24 mouse cellular contexts compared by ENCODE assay signal in the genomic region with DNA sequence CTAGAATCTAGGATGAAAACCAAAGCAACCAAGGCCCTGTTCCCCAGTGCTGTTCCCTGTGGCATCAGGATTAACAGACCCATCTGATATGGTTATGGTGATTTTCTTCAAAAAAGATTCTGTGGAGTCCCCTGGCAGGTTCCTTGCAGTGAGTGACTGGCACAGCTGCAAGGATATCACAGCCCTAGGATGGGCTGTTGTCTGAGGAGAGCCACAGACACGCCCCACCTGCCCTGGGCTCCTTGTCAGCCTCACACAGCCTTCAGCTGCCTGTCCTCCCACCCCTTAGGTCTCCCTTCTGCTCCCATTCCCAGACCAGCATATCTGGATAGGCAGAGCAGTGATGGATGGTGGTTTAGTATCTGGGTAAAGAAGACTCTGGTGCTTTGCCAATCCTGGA. TPM values are rescaled to one million over a fixed set of nuclear protein-coding genes. Genes with fewer than 3 reads are reported as not detected.
DNase-seq lines count a peak whose midpoint lies in the region; ATAC-seq and TF ChIP-seq lines count a peak whose summit lies in the region.
"Had no signal": no experiment of that assay in that cellular context is flagged by ENCODE, and none has a peak within 500 bp of the region (broad histone marks: within the 10 kb centered on the region; RNA-seq: fewer than 3 reads in every experiment).

No protein-coding gene starts in this region.

- no peak for DNase-seq in hindbrain, embryonic 11.5 days (ENCODE audit: low spot score)
- no peak for DNase-seq in hindbrain, postnatal 0 days (ENCODE audit: low spot score)
- DNase-seq in hindbrain, embryonic 10.5 days (ENCODE audit: low spot score), result no peak
- DNase-seq in midbrain, embryonic 14.5 days, result no peak
- DNase-seq in midbrain, embryonic 10.5 days (ENCODE audit: low spot score), result no peak
- no peak for DNase-seq in adrenal gland, adult 8-10 months
- DNase-seq: B cell, adult 2 months; cerebellum, adult 11-12 months; cerebellum, adult 2 months; cerebellum, adult 9-10 months had no signal

- peaks cover 14% of the 10 kb centered on the region; the same call in 1 of the 2 replicates for H3K36me3 ChIP-seq in hindbrain, embryonic 12.5 days
- H3K36me3 ChIP-seq in hindbrain, embryonic 11.5 days (ENCODE audit: control insufficient read depth, insufficient read depth, low read length), result no peaks in the 10 kb centered on the region
- 0 out of 2 replicates have a peak, but pooled peaks cover 4% of the 10 kb centered on the region for H3K36me3 ChIP-seq in hindbrain, postnatal 0 days (ENCODE audit: insufficient read depth, low read length)
- H3K36me3 ChIP-seq in hindbrain, embryonic 10.5 days, result peaks cover 16% of the 10 kb centered on the region
- H3K36me3 ChIP-seq in midbrain, embryonic 14.5 days (ENCODE audit: control insufficient read depth, insufficient read depth, low read length), result peaks cover 18% of the 10 kb centered on the region
- H3K36me3 ChIP-seq in midbrain, embryonic 10.5 days, result peaks cover 18% of the 10 kb centered on the region
- no peaks in the 10 kb centered on the region for H3K36me3 ChIP-seq in C2C12 (ENCODE audit: control insufficient read depth, insufficient read depth)
- H3K36me3 ChIP-seq: forebrain, embryonic 15.5 days had no signal

- H3K9me3 ChIP-seq in hindbrain, embryonic 12.5 days (replicated peaks), result no peaks in the 10 kb centered on the region
- H3K9me3 ChIP-seq in hindbrain, embryonic 11.5 days (ENCODE audit: control insufficient read depth, low read length), result no peaks in the 10 kb centered on the region
- H3K9me3 ChIP-seq in hindbrain, postnatal 0 days (ENCODE audit: low read length), result no peaks in the 10 kb centered on the region
- H3K9me3 ChIP-seq in hindbrain, embryonic 10.5 days, result no peaks in the 10 kb centered on the region
- H3K9me3 ChIP-seq in midbrain, embryonic 14.5 days (ENCODE audit: control insufficient read depth, low read length), result no peaks in the 10 kb centered on the region
- no peaks in the 10 kb centered on the region for H3K9me3 ChIP-seq in midbrain, embryonic 10.5 days (replicated peaks)
- H3K9me3 ChIP-seq: embryonic facial prominence, embryonic 10.5 days; embryonic facial prominence, embryonic 12.5 days; forebrain, embryonic 13.5 days; forebrain, embryonic 15.5 days had no signal

- WGBS in hindbrain, embryonic 12.5 days, result 67% methylated on average over 1 of the region's 1 CpGs
- WGBS in hindbrain, embryonic 11.5 days, result 82% methylated on average over 1 of the region's 1 CpGs
- WGBS in hindbrain, postnatal 0 days, result 62% methylated on average over 1 of the region's 1 CpGs
- WGBS in hindbrain, embryonic 10.5 days, result 63% methylated on average over 1 of the region's 1 CpGs
- WGBS in midbrain, embryonic 14.5 days, result 77% methylated on average over 1 of the region's 1 CpGs
- WGBS in midbrain, embryonic 10.5 days, result 67% methylated on average over 1 of the region's 1 CpGs

- H3K4me2 ChIP-seq in hindbrain, embryonic 12.5 days (replicated peaks), result no peak overlapping the region
- no peak overlapping the region for H3K4me2 ChIP-seq in hindbrain, embryonic 11.5 days (replicated peaks; ENCODE audit: low read depth, low read length)
- no peak overlapping the region for H3K4me2 ChIP-seq in hindbrain, postnatal 0 days (ENCODE audit: low read depth, low read length)
- no peak overlapping the region for H3K4me2 ChIP-seq in midbrain, embryonic 14.5 days (ENCODE audit: low read length)
- H3K4me2 ChIP-seq: embryonic facial prominence, embryonic 12.5 days; forebrain, embryonic 13.5 days; forebrain, embryonic 15.5 days had no signal

- H3K4me3 ChIP-seq in hindbrain, embryonic 12.5 days, result no peak overlapping the region
- no peak overlapping the region for H3K4me3 ChIP-seq in hindbrain, embryonic 11.5 days (ENCODE audit: low read depth, low read length)
- no peak overlapping the region for H3K4me3 ChIP-seq in hindbrain, postnatal 0 days (ENCODE audit: low read length)
- H3K4me3 ChIP-seq in hindbrain, embryonic 10.5 days, result no peak overlapping the region
- H3K4me3 ChIP-seq in midbrain, embryonic 14.5 days (replicated peaks; ENCODE audit: low read depth, low read length), result no peak overlapping the region
- H3K4me3 ChIP-seq in midbrain, embryonic 10.5 days, result no peak overlapping the region
- H3K4me3 ChIP-seq in C2C12 (ENCODE audit: insufficient read depth, poor library complexity, severe bottlenecking), result no peak overlapping the region
- H3K4me3 ChIP-seq: embryonic facial prominence, embryonic 10.5 days; embryonic facial prominence, embryonic 12.5 days; forebrain, embryonic 13.5 days; forebrain, embryonic 15.5 days had no signal

- peak overlapping the region; percentile 30; the same call in 1 of the 2 replicates for H3K27ac ChIP-seq in hindbrain, embryonic 12.5 days
- H3K27ac ChIP-seq in hindbrain, embryonic 11.5 days (ENCODE audit: low read depth, low read length), result no peak overlapping the region
- 0 out of 2 replicates have a peak overlapping the region, but pooled peaks have one; percentile 32 for H3K27ac ChIP-seq in hindbrain, postnatal 0 days
- no peak overlapping the region for H3K27ac ChIP-seq in hindbrain, embryonic 10.5 days
- H3K27ac ChIP-seq in midbrain, embryonic 14.5 days (replicated peaks; ENCODE audit: low read depth, low read length), result peak overlapping the region; percentile 32; the same call in 1 of the 2 replicates
- H3K27ac ChIP-seq in midbrain, embryonic 10.5 days (replicated peaks), result no peak overlapping the region
- H3K27ac ChIP-seq: embryonic facial prominence, embryonic 10.5 days; embryonic facial prominence, embryonic 12.5 days; forebrain, embryonic 13.5 days; forebrain, embryonic 15.5 days had no signal

- peaks cover 8% of the 10 kb centered on the region; the same call in 1 of the 2 replicates for H3K4me1 ChIP-seq in hindbrain, embryonic 12.5 days
- H3K4me1 ChIP-seq in hindbrain, embryonic 11.5 days (replicated peaks; ENCODE audit: control insufficient read depth, insufficient read depth, low read length), result no peaks in the 10 kb centered on the region
- no peaks in the 10 kb centered on the region for H3K4me1 ChIP-seq in hindbrain, postnatal 0 days (ENCODE audit: insufficient read depth, low read length)
- H3K4me1 ChIP-seq in hindbrain, embryonic 10.5 days (replicated peaks), result peaks cover 17% of the 10 kb centered on the region
- no peaks in the 10 kb centered on the region for H3K4me1 ChIP-seq in midbrain, embryonic 14.5 days (ENCODE audit: control insufficient read depth, insufficient read depth, low read length)
- no peaks in the 10 kb centered on the region for H3K4me1 ChIP-seq in midbrain, embryonic 10.5 days
- H3K4me1 ChIP-seq: embryonic facial prominence, embryonic 12.5 days; forebrain, embryonic 15.5 days had no signal

- no peaks in the 10 kb centered on the region for H3K79me3 ChIP-seq in C2C12 (ENCODE audit: low read depth)

- H3ac ChIP-seq in C2C12 (ENCODE audit: control insufficient read depth, insufficient read length, low read depth), result no peak overlapping the region

- H3K9ac ChIP-seq in hindbrain, embryonic 12.5 days, result no peak overlapping the region
- no peak overlapping the region for H3K9ac ChIP-seq in hindbrain, embryonic 11.5 days (ENCODE audit: low read depth, low read length)
- no peak overlapping the region for H3K9ac ChIP-seq in hindbrain, postnatal 0 days (replicated peaks; ENCODE audit: low read length)
- no peak overlapping the region for H3K9ac ChIP-seq in midbrain, embryonic 14.5 days (replicated peaks; ENCODE audit: low read length)
- H3K9ac ChIP-seq: embryonic facial prominence, embryonic 12.5 days; forebrain, embryonic 13.5 days; forebrain, embryonic 15.5 days had no signal

- H3K27me3 ChIP-seq in hindbrain, embryonic 12.5 days, result no peaks in the 10 kb centered on the region
- H3K27me3 ChIP-seq in hindbrain, embryonic 11.5 days (ENCODE audit: control insufficient read depth, insufficient read depth, low read length), result no peaks in the 10 kb centered on the region
- no peaks in the 10 kb centered on the region for H3K27me3 ChIP-seq in hindbrain, postnatal 0 days (ENCODE audit: insufficient read depth, low read length)
- no peaks in the 10 kb centered on the region for H3K27me3 ChIP-seq in hindbrain, embryonic 10.5 days (ENCODE audit: insufficient read depth, poor library complexity, severe bottlenecking)
- no peaks in the 10 kb centered on the region for H3K27me3 ChIP-seq in midbrain, embryonic 14.5 days (ENCODE audit: control insufficient read depth, insufficient read depth, low read length)
- no peaks in the 10 kb centered on the region for H3K27me3 ChIP-seq in midbrain, embryonic 10.5 days (ENCODE audit: low read depth, poor library complexity, severe bottlenecking)
- H3K27me3 ChIP-seq in C2C12 (ENCODE audit: control insufficient read depth, insufficient read depth, insufficient read length), result no peaks in the 10 kb centered on the region
- H3K27me3 ChIP-seq: embryonic facial prominence, embryonic 12.5 days; forebrain, embryonic 13.5 days; forebrain, embryonic 15.5 days had no signal

- H3K79me2 ChIP-seq in C2C12 (ENCODE audit: control insufficient read depth, insufficient read depth), result no peaks in the 10 kb centered on the region

- TF ChIP-seq CTCF in hindbrain, postnatal 0 days (IDR thresholded peaks at IDR 0.05; ENCODE audit: low read depth), result no peak
- TF ChIP-seq CTCF in C2C12 (IDR thresholded peaks at IDR 0.05; ENCODE audit: control insufficient read depth, insufficient read depth, insufficient read length), result no peak

- no peak; the same call in 1 of the 2 replicates for ATAC-seq in hindbrain, embryonic 12.5 days (ENCODE audit: low FRiP score)
- no peak for ATAC-seq in hindbrain, embryonic 11.5 days (ENCODE audit: low FRiP score)
- no peak for ATAC-seq in hindbrain, postnatal 0 days
- ATAC-seq in midbrain, embryonic 14.5 days (ENCODE audit: low FRiP score, low TSS enrichment), result no peak

RNA-seq across cellular contexts. Expression of gene Alppl2, which starts 39.0 kb away (rescaled TPM):
- polyA plus RNA-seq in hindbrain, embryonic 12.5 days (2016; fragmentation: Nextera tagmentation; extraction: Ambion mirVana), result not detected in 2 replicates
- polyA plus RNA-seq in hindbrain, embryonic 11.5 days (2014; fragmentation: Nextera tagmentation; extraction: Ambion mirVana), result not detected in 2 replicates
- not detected in 2 replicates for total RNA-seq in hindbrain, postnatal 0 days (2014; rRNA removed)
- not detected in 2 replicates for polyA plus RNA-seq in hindbrain, postnatal 0 days (2015; fragmentation: Nextera tagmentation; extraction: Ambion mirVana)
- not detected in 2 replicates for polyA plus RNA-seq in hindbrain, embryonic 10.5 days (2016; fragmentation: Nextera tagmentation; extraction: Ambion mirVana)
- not detected in 2 replicates for polyA plus RNA-seq in midbrain, embryonic 14.5 days (2014; fragmentation: Nextera tagmentation; extraction: Ambion mirVana)
- polyA plus RNA-seq in midbrain, embryonic 10.5 days (2016; fragmentation: Nextera tagmentation; extraction: Ambion mirVana), result not detected in 2 replicates
- not detected for polyA plus RNA-seq in C2C12 (2012; fragmentation: generic; extraction: Trizol)
- total RNA-seq in adrenal gland, adult 8-10 months (2022), result not detected
- total RNA-seq: adrenal gland, adult 2 months; adrenal gland, postnatal 14 days; adrenal gland, postnatal 36 days; MEL had no signal
- polyA plus RNA-seq: adrenal gland, adult 2 months; cerebellum, adult 2 months; cortical plate, adult 2 months; embryonic facial prominence, embryonic 10.5 days; embryonic facial prominence, embryonic 12.5 days; embryonic facial prominence, embryonic 14.5 days; forebrain, embryonic 11.5 days; forebrain, embryonic 13.5 days; forebrain, embryonic 15.5 days had no signal

RNA-seq across cellular contexts. Expression of gene Alpi, which starts 50.7 kb away (rescaled TPM):
- polyA plus RNA-seq in hindbrain, embryonic 12.5 days (2016; fragmentation: Nextera tagmentation; extraction: Ambion mirVana), result not detected in 2 replicates
- not detected in 2 replicates for polyA plus RNA-seq in hindbrain, embryonic 11.5 days (2014; fragmentation: Nextera tagmentation; extraction: Ambion mirVana)
- not detected in 2 replicates for total RNA-seq in hindbrain, postnatal 0 days (2014; rRNA removed)
- polyA plus RNA-seq in hindbrain, postnatal 0 days (2015; fragmentation: Nextera tagmentation; extraction: Ambion mirVana), result not detected in 2 replicates
- not detected in 2 replicates for polyA plus RNA-seq in hindbrain, embryonic 10.5 days (2016; fragmentation: Nextera tagmentation; extraction: Ambion mirVana)
- polyA plus RNA-seq in midbrain, embryonic 14.5 days (2014; fragmentation: Nextera tagmentation; extraction: Ambion mirVana), result not detected in 2 replicates
- polyA plus RNA-seq in midbrain, embryonic 10.5 days (2016; fragmentation: Nextera tagmentation; extraction: Ambion mirVana), result not detected in 2 replicates
- polyA plus RNA-seq in C2C12 (2012; fragmentation: generic; extraction: Trizol), result not detected
- total RNA-seq in adrenal gland, adult 8-10 months (2022), result not detected
- total RNA-seq: adrenal gland, adult 2 months; adrenal gland, postnatal 14 days; adrenal gland, postnatal 36 days; ES-E14; MEL had no signal
- polyA plus RNA-seq: cerebellum, adult 2 months; cortical plate, adult 2 months; embryonic facial prominence, embryonic 10.5 days; embryonic facial prominence, embryonic 12.5 days; embryonic facial prominence, embryonic 14.5 days; forebrain, embryonic 11.5 days; forebrain, embryonic 13.5 days; forebrain, embryonic 15.5 days had no signal

Comparison
In these comparisons a context has a peak if more than half of its experiments do, and no peak if none do; other contexts are left out.
1. H3K27ac ChIP-seq: peak in hindbrain, embryonic 12.5 days (single experiment), hindbrain, postnatal 0 days (single experiment) and midbrain, embryonic 14.5 days (single experiment); none in hindbrain, embryonic 11.5 days (single experiment), hindbrain, embryonic 10.5 days (single experiment) and midbrain, embryonic 10.5 days (single experiment).